Mouse (Mus musculus) heart, adult 2 months (tissue): ENCODE measurements around the gene Tlr4. TPM values are rescaled to one million over a fixed set of nuclear protein-coding genes. Genes with fewer than 3 reads are reported as not detected.

Source experiments
- DNase-seq, 2 experiments: peaks; one replicate each; pipeline ENCODE4 v3.0.0; 2021
- H3K27ac ChIP-seq: fragments of 200-600 bp; 2 replicates; pipeline ENCODE4 v1.8.1; 2022
- H3K27me3 ChIP-seq: fragments of 200-500 bp; 2 replicates; pipeline ENCODE4 v1.6.1; 2012; ENCODE audit warnings: mild to moderate bottlenecking, low read length, inconsistent platforms, mixed read lengths; ENCODE audit not compliant: control insufficient read depth, insufficient read depth
- H3K36me3 ChIP-seq: fragments of 200-500 bp; 2 replicates; pipeline ENCODE4 v1.6.1; 2012; ENCODE audit warnings: low read length, inconsistent platforms; ENCODE audit not compliant: control insufficient read depth, insufficient read depth
- H3K4me1 ChIP-seq: fragments of 200-500 bp; 2 replicates; pipeline ENCODE4 v1.6.1; 2011; ENCODE audit warnings: low read length; ENCODE audit not compliant: control insufficient read depth, insufficient read depth
- H3K4me3 ChIP-seq: fragments of 200-600 bp; 2 replicates; pipeline ENCODE4 v1.8.1; 2022
- H3K79me2 ChIP-seq: fragments of 200-500 bp; replicated peaks from 2 replicates; pipeline ENCODE4 v1.6.1; 2012; ENCODE audit warnings: mild to moderate bottlenecking, inconsistent platforms, low read length, moderate library complexity, mixed read lengths; ENCODE audit not compliant: control insufficient read depth, insufficient read depth
- H3K9ac ChIP-seq: fragments of 200-500 bp; 2 replicates; pipeline ENCODE4 v1.6.1; 2012; ENCODE audit warnings: low read depth, mild to moderate bottlenecking, control low read depth, inconsistent platforms, low read length, mixed read lengths
- CTCF ChIP-seq: fragments of 200-600 bp; IDR thresholded peaks from 2 replicates; pipeline ENCODE4 v1.8.1; 2022; ENCODE audit warnings: antibody characterized with exemption, mild to moderate bottlenecking, moderate library complexity
- EP300 ChIP-seq: fragments of 200-500 bp; IDR thresholded peaks from 2 replicates; pipeline ENCODE4 v1.6.1; 2011; ENCODE audit warnings: low read depth, low read length, control low read depth; ENCODE audit not compliant: insufficient read depth
- POLR2A ChIP-seq: fragments of 200-500 bp; IDR thresholded peaks from 2 replicates; pipeline ENCODE4 v1.6.1; 2011; ENCODE audit warnings: mild to moderate bottlenecking, low read depth, low read length, control low read depth; ENCODE audit not compliant: insufficient read depth
- WGBS: fragments of 180-500 bp; shearing (Covaris S2); methylation state at CpG from one replicate; pipeline ENCODE4 v1.1.7; 2018; 5-methylcytosine and 5-hydroxymethylcytosine counted together
- intact Hi-C: fragments of 180-260 bp; cut with DNase I; formaldehyde crosslinking; loops from one replicate; pipeline ENCODE4 v1.15.1; 2025
- polyA plus RNA-seq: library from polyadenylated mRNA; depleted of rRNA; stranded (reverse); fragments of >200 nt; gene quantifications from 2 replicates; pipeline ENCODE4 v1.2.3, GENCODE M21; 2012
- total RNA-seq, 2 experiments: library from RNA; stranded (reverse); gene quantifications; 2 replicates each; pipeline ENCODE4 v1.2.3; 2021

Tlr4 gene
- total and polyA plus RNA-seq, 3 experiments = 2.3 to 18.5 (median 15.5) TPM

- no peak for DNase-seq
- intact Hi-C loops = no loop called here
- no peak overlapping the region for H3K4me3 ChIP-seq
- no peak for TF ChIP-seq EP300
- TF ChIP-seq POLR2A = no peak
- no peak for TF ChIP-seq CTCF
- H3K4me1 ChIP-seq = no peaks in the 10 kb centered on the region
- no peaks in the 10 kb centered on the region for H3K79me2 ChIP-seq
- no peaks in the 10 kb centered on the region for H3K36me3 ChIP-seq
- WGBS = 68% methylated on average over 3 of the region's 3 CpGs
- no peak overlapping the region for H3K9ac ChIP-seq
- H3K27me3 ChIP-seq = no peaks in the 10 kb centered on the region
- no peak overlapping the region for H3K27ac ChIP-seq
Observed at GRCm38 (mm10) chr4:66852011-66852410, 24.6 kb downstream of the Tlr4 start.

DNA sequence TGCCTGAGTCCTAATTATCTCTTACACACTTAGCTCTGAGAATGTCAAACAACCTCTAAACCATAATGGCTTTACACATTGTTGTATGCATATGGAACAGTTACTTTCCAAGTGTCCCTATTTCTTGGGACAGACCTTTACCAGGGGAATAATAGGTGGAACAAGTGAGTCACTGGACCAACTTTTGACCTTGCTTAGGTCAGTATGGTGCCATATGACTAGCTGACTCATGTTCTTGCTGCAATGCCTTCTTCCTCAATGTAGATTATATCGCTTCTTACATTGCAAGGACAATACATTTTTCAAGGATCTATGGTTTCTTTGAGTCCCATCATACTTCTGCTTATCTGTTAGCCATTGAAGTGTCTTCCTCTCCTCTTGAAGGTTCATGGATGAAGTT is 29.6 kb downstream of the Tlr4 start:
- no peak for TF ChIP-seq POLR2A
- TF ChIP-seq CTCF = no peak
- TF ChIP-seq EP300 = no peak
- intact Hi-C loops = no loop called here

DNA sequence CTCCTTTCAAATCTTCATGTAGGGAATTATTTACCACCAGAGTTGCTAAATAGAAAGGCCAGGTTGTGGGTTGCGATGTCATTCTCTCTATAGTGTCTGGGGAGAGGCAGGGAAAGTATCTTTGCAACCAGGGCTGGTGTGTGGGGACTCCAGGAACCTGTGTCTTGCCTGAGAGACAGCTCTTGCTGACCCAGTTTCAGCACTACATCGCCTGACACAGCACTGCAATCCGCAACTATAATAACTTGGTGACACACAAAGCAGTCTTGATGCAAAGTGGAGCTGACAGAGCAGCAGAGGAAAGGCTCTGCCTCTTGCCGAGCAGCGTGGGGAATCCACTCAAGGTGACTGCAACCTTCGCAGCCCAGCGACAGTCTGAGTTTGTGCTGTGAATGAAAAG is 42.5 kb downstream of the Tlr4 start:
- Histone ChIP-seq H3K36me3 (no peaks in the 10 kb centered on the region), H3K4me1 (no peaks in the 10 kb centered on the region), H3K27ac (no peak overlapping the region), H3K27me3 (no peaks in the 10 kb centered on the region), H3K79me2 (no peaks in the 10 kb centered on the region), H3K4me3 (no peak overlapping the region), H3K9ac (no peak overlapping the region)
- intact Hi-C loops = no loop called here
- TF ChIP-seq CTCF (no peak), EP300 (no peak), POLR2A (no peak)
- 58% methylated on average over 7 of the region's 7 CpGs for WGBS
- DNase-seq = no peak

More for the DNA sequence above, 29.6 kb downstream of the Tlr4 start:
- Histone ChIP-seq H3K27me3 (no peaks in the 10 kb centered on the region), H3K79me2 (no peaks in the 10 kb centered on the region), H3K4me1 (no peaks in the 10 kb centered on the region), H3K27ac (no peak overlapping the region), H3K9ac (no peak overlapping the region), H3K36me3 (no peaks in the 10 kb centered on the region), H3K4me3 (no peak overlapping the region)
- 82% methylated on average over 1 of the region's 1 CpGs for WGBS
- DNase-seq = no peak

DNA sequence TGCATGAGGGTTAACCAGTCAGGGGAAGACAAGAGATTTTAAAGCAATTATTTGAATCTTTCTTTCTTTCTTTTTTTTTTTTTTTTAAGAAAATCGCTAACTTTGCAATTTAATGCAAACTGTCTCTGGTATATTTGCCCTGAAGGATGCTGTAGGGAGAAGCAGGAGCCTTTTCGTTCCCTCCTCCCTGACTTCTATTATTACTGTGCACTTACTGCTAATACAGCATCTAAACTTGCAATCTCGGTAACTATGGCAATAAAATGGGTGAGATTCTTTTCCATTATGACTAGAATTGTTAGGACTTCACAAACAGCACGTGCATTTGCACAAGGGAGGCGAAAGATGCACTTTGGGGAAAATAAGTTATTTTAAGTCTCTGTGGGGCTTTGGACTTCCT is 44.6 kb downstream of the Tlr4 start:
- 88% methylated on average over 5 of the region's 5 CpGs for WGBS
- no peak overlapping the region for H3K27ac ChIP-seq
- no peak for DNase-seq
- no peaks in the 10 kb centered on the region for H3K27me3 ChIP-seq
- H3K36me3 ChIP-seq = no peaks in the 10 kb centered on the region
- no peak for TF ChIP-seq EP300
- TF ChIP-seq CTCF = no peak
- no peak for TF ChIP-seq POLR2A
- intact Hi-C loops = no loop called here
- H3K4me1 ChIP-seq = no peaks in the 10 kb centered on the region
- no peak overlapping the region for H3K4me3 ChIP-seq
- H3K9ac ChIP-seq = no peak overlapping the region
- H3K79me2 ChIP-seq = no peaks in the 10 kb centered on the region

GRCm38 (mm10) chr4:66873342-66873741 is 46.0 kb downstream of the Tlr4 start:
- Histone ChIP-seq H3K36me3 (no peaks in the 10 kb centered on the region), H3K27ac (no peak overlapping the region), H3K4me3 (no peak overlapping the region), H3K9ac (no peak overlapping the region), H3K27me3 (no peaks in the 10 kb centered on the region), H3K4me1 (no peaks in the 10 kb centered on the region), H3K79me2 (no peaks in the 10 kb centered on the region)
- no peak for DNase-seq
- no peak for TF ChIP-seq EP300
- intact Hi-C loops = no loop called here

DNA sequence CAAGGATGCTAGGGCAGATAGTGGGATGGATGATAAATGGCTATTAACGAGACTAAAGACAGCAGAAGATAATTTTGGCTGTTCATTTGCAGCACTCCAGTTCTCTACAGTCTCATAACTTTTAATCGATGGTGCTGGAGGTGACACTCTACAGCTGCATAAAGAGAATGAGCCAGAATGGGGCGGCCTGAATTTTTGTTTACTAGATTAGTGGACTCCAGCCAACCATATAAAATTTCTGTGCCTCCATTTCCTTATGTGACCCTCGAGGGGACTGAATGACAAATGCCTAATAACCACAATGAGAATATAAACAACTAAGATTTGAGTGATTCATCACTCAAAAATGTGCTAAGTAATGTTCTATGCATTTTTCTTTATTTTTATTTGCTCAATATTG is 48.4 kb downstream of the Tlr4 start:
- intact Hi-C loops = no loop called here
- Histone ChIP-seq H3K27me3 (no peaks in the 10 kb centered on the region), H3K4me3 (no peak overlapping the region), H3K79me2 (no peaks in the 10 kb centered on the region), H3K9ac (no peak overlapping the region), H3K4me1 (no peaks in the 10 kb centered on the region), H3K27ac (no peak overlapping the region), H3K36me3 (no peaks in the 10 kb centered on the region)
- TF ChIP-seq POLR2A (no peak), EP300 (no peak), CTCF (no peak)
- no peak for DNase-seq
- WGBS = 59% methylated on average over 4 of the region's 4 CpGs
